ENCODE assay signal across 12 mouse cellular contexts in the genomic region with DNA sequence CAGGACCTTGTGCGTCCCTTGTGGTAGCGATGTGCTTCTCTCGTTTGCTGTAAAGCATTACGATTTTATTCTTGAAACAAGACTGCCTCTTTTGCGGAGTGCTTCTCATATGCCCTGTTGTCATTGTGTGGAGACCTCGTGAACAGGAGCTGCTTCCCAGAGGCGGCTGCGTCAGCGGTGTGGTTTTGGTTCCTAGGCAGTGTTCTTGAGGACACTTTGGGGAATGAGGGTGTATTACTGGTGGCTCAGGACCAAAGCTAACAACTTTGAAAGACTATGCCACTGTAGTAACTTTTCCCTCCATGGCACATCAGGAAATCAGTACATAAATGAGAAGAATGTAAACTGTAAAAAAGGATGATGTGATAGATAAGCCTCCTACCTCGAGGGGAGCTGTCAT.
"Had no signal": no experiment of that assay in that cellular context is flagged by ENCODE, and none has a peak within 500 bp of the region (broad histone marks: within the 10 kb centered on the region; RNA-seq: fewer than 3 reads in every experiment).

No protein-coding gene starts in this region.

- DNase-seq: kidney, adult 11 months; kidney, adult 9 months; kidney, postnatal 36 days; layer of hippocampus, adult 9-11 months; layer of hippocampus, postnatal 36 days; right cerebral cortex, adult 18-20 months; right cerebral cortex, postnatal 25 days had no signal

- H3K4me2 ChIP-seq: limb, embryonic 15.5 days; midbrain, embryonic 15.5 days had no signal

- H3K27ac ChIP-seq: kidney, postnatal 0 days; limb, embryonic 15.5 days; liver, embryonic 12.5 days; midbrain, embryonic 15.5 days had no signal

- ATAC-seq: midbrain, embryonic 15.5 days had no signal

- H3K9me3 ChIP-seq: limb, embryonic 15.5 days; liver, embryonic 12.5 days; midbrain, embryonic 10.5 days; midbrain, embryonic 15.5 days had no signal

- H3K36me3 ChIP-seq: midbrain, embryonic 15.5 days had no signal

- H3K27me3 ChIP-seq: limb, embryonic 15.5 days; liver, embryonic 12.5 days; midbrain, embryonic 15.5 days had no signal

- H3K9ac ChIP-seq: limb, embryonic 15.5 days; midbrain, embryonic 15.5 days had no signal

- H3K4me3 ChIP-seq: limb, embryonic 15.5 days; liver, embryonic 12.5 days; midbrain, embryonic 10.5 days; midbrain, embryonic 15.5 days had no signal
